Mouse (Mus musculus) effector memory CD4-positive, alpha-beta T cell, adult 7 months (primary cell): ENCODE measurements around the gene Fgf15. TPM values are rescaled to one million over a fixed set of nuclear protein-coding genes. Genes with fewer than 3 reads are reported as not detected.

Source experiments
- polyA plus RNA-seq: library from polyadenylated mRNA; unstranded; fragments of 100-300 nt; shearing (Covaris generic); gene quantifications from one replicate; pipeline ENCODE4 v1.2.1, GENCODE M21; 2017

Gene Fgf15
- polyA plus RNA-seq, result not detected

DNA sequence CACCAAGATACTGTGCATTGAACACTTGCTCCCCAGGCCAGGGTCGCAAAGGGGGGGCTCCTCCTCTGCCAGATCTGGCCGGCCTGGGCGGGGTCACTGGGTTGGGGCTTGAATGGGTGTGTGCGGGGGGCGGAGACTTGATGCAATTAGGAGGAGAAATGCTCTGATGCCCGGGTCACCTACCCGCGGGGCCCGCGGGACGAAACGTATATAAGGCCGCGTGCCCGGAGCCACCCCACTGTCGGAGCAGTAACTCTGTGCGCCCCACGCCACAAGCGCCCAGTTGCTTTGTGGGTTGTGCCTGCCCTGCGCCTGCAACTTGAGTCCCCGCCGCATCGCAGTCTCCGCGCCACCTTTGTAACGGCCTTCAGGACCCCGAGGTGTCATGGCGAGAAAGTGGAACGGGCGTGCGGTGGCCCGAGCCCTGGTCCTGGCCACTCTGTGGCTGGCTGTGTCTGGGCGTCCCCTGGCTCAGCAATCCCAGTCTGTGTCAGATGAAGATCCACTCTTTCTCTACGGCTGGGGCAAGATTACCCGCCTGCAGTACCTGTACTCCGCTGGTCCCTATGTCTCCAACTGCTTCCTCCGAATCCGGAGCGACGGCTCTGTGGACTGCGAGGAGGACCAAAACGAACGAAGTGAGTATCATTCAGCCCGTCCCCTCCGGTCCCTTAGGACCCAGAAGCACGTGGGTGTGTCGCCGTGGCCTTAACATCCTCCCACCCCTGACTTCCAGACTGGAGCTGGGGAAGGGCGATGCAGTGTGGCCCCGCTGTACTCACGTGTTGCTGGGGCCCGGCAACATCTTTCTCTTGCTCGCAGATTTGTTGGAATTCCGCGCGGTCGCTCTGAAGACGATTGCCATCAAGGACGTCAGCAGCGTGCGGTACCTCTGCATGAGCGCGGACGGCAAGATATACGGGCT is at the start of gene Fgf15:
Gene Fgf15, plus strand, starts transcription at position 238 of the 925 bp plus-strand sequence.

DNA sequence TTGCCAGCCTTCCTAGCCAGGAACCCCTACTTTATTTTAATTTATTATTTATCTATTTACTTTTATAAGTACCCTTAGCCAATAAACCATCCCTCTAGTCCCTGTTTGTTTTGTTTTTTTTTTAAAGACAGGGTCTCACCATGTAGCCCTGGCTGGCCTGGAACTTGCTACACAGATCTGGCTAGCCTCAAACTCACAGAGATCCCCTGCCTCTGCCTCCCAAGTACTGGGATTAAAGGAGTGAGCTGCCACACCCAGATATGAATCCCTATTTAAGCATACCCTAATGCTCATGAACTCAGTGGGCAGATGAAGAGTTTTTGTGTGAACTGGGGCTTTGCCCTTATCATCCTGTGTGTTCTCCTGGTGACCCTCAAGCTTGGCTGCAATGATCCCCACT is 49.3 kb upstream of the Fgf15 start, which contains the start of gene Fgf4:
Gene Fgf4, plus strand, starts transcription at position 301 of the 400 bp plus-strand sequence.

DNA sequence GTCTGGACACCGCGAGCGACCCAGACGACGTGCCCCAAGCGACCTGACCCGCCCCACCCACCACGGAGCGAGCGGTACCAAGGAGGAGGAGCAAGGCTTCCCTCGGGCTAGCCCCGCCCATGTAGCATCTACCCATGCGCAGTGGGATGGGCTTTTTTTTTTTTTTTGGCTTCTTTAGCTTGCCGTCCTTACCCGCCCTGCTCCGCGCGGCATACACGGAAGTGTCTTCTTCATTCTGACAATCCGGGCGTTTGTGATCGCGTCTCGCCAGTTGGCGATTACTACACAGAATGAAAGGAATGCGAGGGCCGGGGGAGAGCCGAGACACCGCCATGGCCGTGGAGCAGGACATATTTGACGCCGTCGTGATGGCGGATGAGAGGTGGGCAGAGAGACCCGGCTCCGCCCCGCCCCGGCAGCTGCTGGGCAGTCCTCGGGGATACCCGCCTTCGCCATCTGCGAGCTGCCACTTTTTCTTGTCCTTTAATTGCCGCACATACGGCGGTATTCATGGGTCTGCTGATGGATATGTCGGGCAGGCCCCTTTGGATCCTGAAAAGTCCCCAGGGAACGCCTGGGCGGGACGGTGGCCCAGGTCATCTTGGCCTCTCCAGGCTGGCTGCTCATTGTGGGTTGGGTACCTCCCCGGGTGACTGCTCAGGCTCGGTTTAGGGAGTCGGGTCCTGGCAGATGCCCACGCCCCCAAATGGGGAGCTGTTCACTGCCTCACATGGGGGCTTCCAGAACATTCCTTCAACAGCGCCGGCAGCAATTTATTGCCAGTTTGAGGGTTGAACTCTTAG is 18.8 kb downstream of the Fgf15 start, which contains the start of gene LTO1:
Gene LTO1, plus strand, starts transcription at position 153 of the 803 bp plus-strand sequence.

DNA sequence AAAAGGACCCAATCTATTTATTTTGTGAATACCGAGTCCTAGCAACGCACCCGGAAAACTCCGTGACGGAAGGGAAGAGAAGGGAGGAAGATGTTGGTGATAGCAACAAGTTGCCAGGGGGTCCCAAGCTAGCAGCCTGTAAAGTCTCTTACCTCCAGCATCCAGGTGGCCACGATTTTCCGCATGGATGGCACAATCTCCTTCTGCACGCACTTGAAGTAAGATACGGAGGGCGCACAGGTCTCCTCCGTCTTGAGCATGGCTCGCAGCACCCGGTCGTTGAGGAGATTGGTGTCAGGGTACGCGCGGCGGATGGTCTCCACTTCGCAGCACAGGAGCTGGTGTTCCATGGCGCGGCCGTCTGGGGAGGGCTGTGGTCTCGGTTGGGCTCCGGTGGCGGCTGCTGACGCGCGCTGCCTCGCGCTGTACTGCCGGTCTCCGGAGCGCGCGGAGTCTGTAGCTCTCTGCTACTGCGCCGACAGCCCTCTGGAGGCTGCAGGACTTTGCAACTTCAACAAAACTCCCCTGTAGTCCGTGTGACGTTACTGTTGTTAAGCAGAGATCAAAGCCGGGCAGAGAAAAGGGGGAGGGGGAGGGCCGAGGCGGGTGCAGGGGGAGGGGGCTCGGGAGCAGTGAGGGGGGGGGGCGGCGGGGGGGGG is 43.1 kb downstream of the Fgf15 start, which contains the start of gene Ccnd1:
Gene Ccnd1, minus strand, starts transcription at position 582 of the 659 bp plus-strand sequence.

Other genes starting within 250 kb of the Fgf15 start
- 0.23 TPM for gene Ano1, start 144.6 kb upstream of the Fgf15 start, polyA plus RNA-seq
- not detected for gene Fgf3, start 58.4 kb upstream of the Fgf15 start, polyA plus RNA-seq
- gene Fgf4, start 49.2 kb upstream of the Fgf15 start, polyA plus RNA-seq, result 0.60 TPM
- gene LTO1, start 18.6 kb downstream of the Fgf15 start, polyA plus RNA-seq, result 15.8 TPM
- gene Ccnd1, start 43.4 kb downstream of the Fgf15 start, polyA plus RNA-seq, result 0.43 TPM